Mouse (Mus musculus): Measurements from ENCODE around the gene Bloc1s4.

DNA sequence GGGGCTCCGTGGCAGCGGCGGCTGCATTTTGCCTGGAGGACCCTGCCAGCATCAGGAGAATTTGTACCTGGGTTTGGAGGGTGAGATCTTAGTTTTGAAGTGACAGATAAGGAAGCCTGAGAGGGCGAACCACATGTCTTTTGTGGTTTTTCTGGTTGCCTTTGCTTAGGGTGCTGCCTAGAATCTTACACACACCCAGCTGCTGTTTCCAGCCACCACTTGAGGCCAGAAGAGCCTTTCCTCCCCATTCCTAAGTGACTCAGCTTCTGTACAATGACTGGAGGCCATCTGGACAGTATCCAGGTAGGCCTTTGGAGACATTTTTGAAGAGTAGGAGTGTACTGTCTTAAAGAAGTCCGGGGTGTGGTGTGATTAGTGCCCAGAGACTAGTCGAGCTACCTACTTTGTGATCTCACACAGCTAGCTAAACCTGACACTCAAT, 26.0 kb downstream of the Bloc1s4 start:
- no peak for TF ChIP-seq CTCF (IDR thresholded peaks at IDR 0.05; ENCODE audit: low read depth, low read length)
- no peak for TF ChIP-seq POLR2A (IDR thresholded peaks at IDR 0.05; ENCODE audit: borderline replicate concordance, low read depth, low read length)

Data from bone marrow macrophage, adult 2 months (primary cell).